Comparison of ENCODE assay signal across 19 mouse cellular contexts in the genomic region with DNA sequence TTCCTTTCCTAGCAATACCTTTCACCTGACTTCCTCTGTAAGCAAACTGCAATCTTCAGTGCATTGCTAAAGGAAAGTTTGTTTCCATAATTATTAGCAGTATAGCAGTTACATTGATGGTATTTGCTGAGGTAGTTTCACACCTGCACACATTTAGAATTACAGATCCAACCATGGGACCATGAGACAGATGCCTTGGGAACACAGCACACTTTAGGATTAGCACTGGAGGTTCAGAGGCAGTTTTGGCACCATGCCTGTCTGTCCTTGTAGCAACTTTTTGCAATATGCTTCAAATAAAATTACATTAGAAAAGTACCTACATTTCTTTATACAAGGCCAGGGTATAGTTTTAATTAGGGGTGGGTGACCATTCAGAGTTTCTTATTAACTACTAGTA. TPM values are rescaled to one million over a fixed set of nuclear protein-coding genes. Genes with fewer than 3 reads are reported as not detected.
DNase-seq lines count a peak whose midpoint lies in the region; ATAC-seq and TF ChIP-seq lines count a peak whose summit lies in the region.
"Had no signal": no experiment of that assay in that cellular context is flagged by ENCODE, and none has a peak within 500 bp of the region (broad histone marks: within the 10 kb centered on the region; RNA-seq: fewer than 3 reads in every experiment).

No protein-coding gene starts in this region.

- peak; percentile 31 for DNase-seq in right cerebral cortex, postnatal 14 days
- no peak for DNase-seq in right cerebral cortex, postnatal 36 days (ENCODE audit: low spot score in 2 of 2)
- DNase-seq in B cell, adult 2 months = no peak
- DNase-seq: adrenal gland, adult 2 months; adrenal gland, postnatal 10 days; adrenal gland, postnatal 25 days; cerebellum, adult 11-12 months; cerebellum, adult 2 months; cerebellum, adult 9-10 months; cerebellum, postnatal 10 days; cerebellum, postnatal 25 days had no signal

- no peak overlapping the region for H3K9ac ChIP-seq in intestine, postnatal 0 days (ENCODE audit: low read depth, low read length)
- no peak overlapping the region for H3K9ac ChIP-seq in intestine, embryonic 15.5 days
- H3K9ac ChIP-seq: embryonic facial prominence, embryonic 12.5 days; forebrain, embryonic 13.5 days; forebrain, embryonic 15.5 days had no signal

- no peak overlapping the region for H3K27ac ChIP-seq in intestine, postnatal 0 days (ENCODE audit: low read depth, low read length)
- H3K27ac ChIP-seq in intestine, embryonic 15.5 days = no peak overlapping the region
- H3K27ac ChIP-seq in small intestine, adult 2 months (ENCODE audit: insufficient read depth, low read depth, low read length) = 0 out of 2 replicates have a peak overlapping the region, but pooled peaks have one; percentile 5
- H3K27ac ChIP-seq: embryonic facial prominence, embryonic 10.5 days; embryonic facial prominence, embryonic 12.5 days; forebrain, embryonic 13.5 days; forebrain, embryonic 15.5 days had no signal

- H3K4me1 ChIP-seq in intestine, postnatal 0 days (replicated peaks; ENCODE audit: control insufficient read depth, insufficient read depth, low read length) = no peaks in the 10 kb centered on the region
- H3K4me1 ChIP-seq in intestine, embryonic 15.5 days (replicated peaks) = 0 out of 2 replicates have a peak, but pooled peaks cover 2% of the 10 kb centered on the region
- peaks cover 3% of the 10 kb centered on the region; the same call in 1 of the 2 replicates for H3K4me1 ChIP-seq in small intestine, adult 2 months (ENCODE audit: control insufficient read depth, insufficient read depth, insufficient read length, low read length)
- H3K4me1 ChIP-seq: embryonic facial prominence, embryonic 12.5 days; forebrain, embryonic 13.5 days; forebrain, embryonic 15.5 days had no signal

- no peak for TF ChIP-seq POLR2A in small intestine, adult 2 months (IDR thresholded peaks at IDR 0.05; ENCODE audit: low read depth, low read length)

- TF ChIP-seq CTCF in intestine, postnatal 0 days (IDR thresholded peaks at IDR 0.05; ENCODE audit: low read depth) = no peak
- no peak for TF ChIP-seq CTCF in small intestine, adult 2 months (IDR thresholded peaks at IDR 0.05; ENCODE audit: extremely low read depth, insufficient read length, insufficient replicate concordance, low read depth, low read length)

- H3K4me3 ChIP-seq in intestine, postnatal 0 days (ENCODE audit: low read depth, low read length) = no peak overlapping the region
- no peak overlapping the region for H3K4me3 ChIP-seq in intestine, embryonic 15.5 days (replicated peaks)
- H3K4me3 ChIP-seq in small intestine, adult 2 months (ENCODE audit: low read depth, low read length) = no peak overlapping the region
- H3K4me3 ChIP-seq: embryonic facial prominence, embryonic 10.5 days; embryonic facial prominence, embryonic 12.5 days; forebrain, embryonic 13.5 days; forebrain, embryonic 15.5 days had no signal

- ATAC-seq in intestine, postnatal 0 days = 0 out of 2 replicates have a peak, but pooled peaks have one; percentile 28
- ATAC-seq in intestine, embryonic 15.5 days = no peak
- ATAC-seq in megakaryocyte-erythroid progenitor cell, adult 5-6 weeks (replicated peaks; ENCODE audit: low FRiP score, low TSS enrichment, poor library complexity, severe bottlenecking) = no peak
- ATAC-seq: forebrain, embryonic 13.5 days; forebrain, embryonic 15.5 days had no signal

- H3K9me3 ChIP-seq in intestine, postnatal 0 days (ENCODE audit: control insufficient read depth) = no peaks in the 10 kb centered on the region
- H3K9me3 ChIP-seq in intestine, embryonic 15.5 days = no peaks in the 10 kb centered on the region
- H3K9me3 ChIP-seq: embryonic facial prominence, embryonic 10.5 days; embryonic facial prominence, embryonic 12.5 days; forebrain, embryonic 13.5 days; forebrain, embryonic 15.5 days had no signal

- H3K36me3 ChIP-seq in intestine, postnatal 0 days (ENCODE audit: control insufficient read depth, insufficient read depth) = peaks cover 4% of the 10 kb centered on the region; the same call in 1 of the 2 replicates
- no peaks in the 10 kb centered on the region for H3K36me3 ChIP-seq in intestine, embryonic 15.5 days
- H3K36me3 ChIP-seq in small intestine, adult 2 months (ENCODE audit: control insufficient read depth, insufficient read depth, low read length) = no peaks in the 10 kb centered on the region
- H3K36me3 ChIP-seq: embryonic facial prominence, embryonic 12.5 days; forebrain, embryonic 15.5 days had no signal

- H3K4me2 ChIP-seq in intestine, postnatal 0 days (replicated peaks; ENCODE audit: low read depth) = no peak overlapping the region
- H3K4me2 ChIP-seq in intestine, embryonic 15.5 days (replicated peaks) = no peak overlapping the region
- H3K4me2 ChIP-seq: embryonic facial prominence, embryonic 12.5 days; forebrain, embryonic 13.5 days; forebrain, embryonic 15.5 days had no signal

- no peaks in the 10 kb centered on the region for H3K27me3 ChIP-seq in intestine, postnatal 0 days (replicated peaks; ENCODE audit: control insufficient read depth, insufficient read depth, low read length)
- no peaks in the 10 kb centered on the region for H3K27me3 ChIP-seq in intestine, embryonic 15.5 days (replicated peaks)
- no peaks in the 10 kb centered on the region for H3K27me3 ChIP-seq in small intestine, adult 2 months (ENCODE audit: control insufficient read depth, insufficient read depth, low read length)
- H3K27me3 ChIP-seq: embryonic facial prominence, embryonic 12.5 days; forebrain, embryonic 13.5 days; forebrain, embryonic 15.5 days had no signal

RNA-seq across cellular contexts. Expression of gene Ppa2, which starts 48.1 kb away (rescaled TPM):
- polyA plus RNA-seq in intestine, postnatal 0 days (2015; fragmentation: Nextera tagmentation; extraction: Ambion mirVana) = 111 and 115 TPM in 2 replicates
- polyA plus RNA-seq in intestine, embryonic 15.5 days (2015; fragmentation: Nextera tagmentation; extraction: Ambion mirVana) = 132 and 135 TPM in 2 replicates
- 32.2 and 48.5 TPM in 2 replicates for polyA plus RNA-seq in small intestine, adult 2 months (2012; rRNA removed)
- 62.3 and 99.2 TPM in 2 replicates for total RNA-seq in megakaryocyte-erythroid progenitor cell, adult 5-6 weeks (2014; fragmentation: Nextera tagmentation)
- 109 and 119 TPM in 2 replicates for total RNA-seq in megakaryocyte-erythroid progenitor cell, adult 5-6 weeks (2017)
